In genomic region chr11:95472942-95473341, GRCm38 (mm10) we compare ENCODE assay signal across 16 mouse cellular contexts. TPM values are rescaled to one million over a fixed set of nuclear protein-coding genes. Genes with fewer than 3 reads are reported as not detected.
"Had no signal": no experiment of that assay in that cellular context is flagged by ENCODE, and none has a peak within 500 bp of the region (broad histone marks: within the 10 kb centered on the region; RNA-seq: fewer than 3 reads in every experiment).

No protein-coding gene starts in this region.

- H3K27me3 ChIP-seq: liver, embryonic 15.5 days; neural tube, embryonic 12.5 days had no signal

- ATAC-seq: lung, postnatal 0 days had no signal

- H3K9ac ChIP-seq: liver, embryonic 15.5 days; neural tube, embryonic 12.5 days had no signal

- H3K9me3 ChIP-seq: limb, embryonic 10.5 days; liver, embryonic 15.5 days; neural tube, embryonic 12.5 days had no signal

- H3K4me2 ChIP-seq: liver, embryonic 11.5 days; liver, embryonic 15.5 days; neural tube, embryonic 12.5 days had no signal

- H3K4me1 ChIP-seq: limb, embryonic 10.5 days; liver, embryonic 15.5 days; neural tube, embryonic 12.5 days had no signal

- H3K27ac ChIP-seq: left cerebral cortex, adult 2 months; limb, embryonic 10.5 days; liver, embryonic 15.5 days; neural tube, embryonic 12.5 days had no signal

- DNase-seq: kidney, postnatal 25 days; lung, adult 2 months; lung, postnatal 36 days; midbrain, embryonic 14.5 days; spleen, adult 18-20 months; thymus, adult 18-20 months; thymus, postnatal 25 days had no signal

- H3K4me3 ChIP-seq: left cerebral cortex, adult 2 months; limb, embryonic 10.5 days; liver, embryonic 15.5 days; neural tube, embryonic 12.5 days had no signal

RNA-seq across cellular contexts. Expression of gene Nxph3, which starts 41.4 kb away (rescaled TPM):
- total RNA-seq: megakaryocyte progenitor cell, adult 5-6 weeks; monocyte, adult 5-6 weeks; neutrophil, adult 5-6 weeks had no signal
